9 mouse cellular contexts compared by ENCODE assay signal in genomic region chr8:91747174-91747859, GRCm38 (mm10). TPM values are rescaled to one million over a fixed set of nuclear protein-coding genes. Genes with fewer than 3 reads are reported as not detected.
DNase-seq lines count a peak whose midpoint lies in the region; ATAC-seq and TF ChIP-seq lines count a peak whose summit lies in the region.
"Had no signal": no experiment of that assay in that cellular context is flagged by ENCODE, and none has a peak within 500 bp of the region (broad histone marks: within the 10 kb centered on the region; RNA-seq: fewer than 3 reads in every experiment).

No protein-coding gene starts in this region.

- no peaks in the 10 kb centered on the region for H3K36me3 ChIP-seq in lung, embryonic 15.5 days
- no peaks in the 10 kb centered on the region for H3K36me3 ChIP-seq in embryonic facial prominence, embryonic 10.5 days (replicated peaks)
- H3K36me3 ChIP-seq in heart, embryonic 13.5 days, result no peaks in the 10 kb centered on the region
- no peaks in the 10 kb centered on the region for H3K36me3 ChIP-seq in limb, embryonic 14.5 days (ENCODE audit: control insufficient read depth, insufficient read depth, low read length)
- H3K36me3 ChIP-seq in liver, embryonic 12.5 days, result no peaks in the 10 kb centered on the region

- H3K27me3 ChIP-seq in lung, embryonic 15.5 days, result peaks cover 26% of the 10 kb centered on the region; the same call in 1 of the 2 replicates
- H3K27me3 ChIP-seq in embryonic facial prominence, embryonic 10.5 days (replicated peaks; ENCODE audit: low read depth, poor library complexity, severe bottlenecking), result peaks cover 17% of the 10 kb centered on the region; the same call in 1 of the 2 replicates
- H3K27me3 ChIP-seq in heart, embryonic 13.5 days (replicated peaks), result peaks cover 10% of the 10 kb centered on the region
- H3K27me3 ChIP-seq in limb, embryonic 14.5 days (ENCODE audit: control insufficient read depth, insufficient read depth, low read length), result 0 out of 2 replicates have a peak, but pooled peaks cover 4% of the 10 kb centered on the region
- no peaks in the 10 kb centered on the region for H3K27me3 ChIP-seq in liver, embryonic 12.5 days (replicated peaks)
- H3K27me3 ChIP-seq: Patski had no signal

- no peak for TF ChIP-seq POLR2A in limb, embryonic 14.5 days (IDR thresholded peaks at IDR 0.05; ENCODE audit: borderline replicate concordance, extremely low read depth, insufficient read depth, insufficient read length)

- H3K27ac ChIP-seq in lung, embryonic 15.5 days, result no peak overlapping the region
- peak overlapping the region; percentile 70; the same call in 1 of the 2 replicates for H3K27ac ChIP-seq in embryonic facial prominence, embryonic 10.5 days (replicated peaks)
- H3K27ac ChIP-seq in heart, embryonic 13.5 days (replicated peaks), result peak overlapping the region; percentile 38
- no peak overlapping the region for H3K27ac ChIP-seq in limb, embryonic 14.5 days (replicated peaks; ENCODE audit: low read depth, low read length)
- H3K27ac ChIP-seq in liver, embryonic 12.5 days, result no peak overlapping the region

- no peak overlapping the region for H3K9ac ChIP-seq in lung, embryonic 15.5 days
- H3K9ac ChIP-seq in heart, embryonic 13.5 days, result peak overlapping the region; percentile 50
- no peak overlapping the region for H3K9ac ChIP-seq in limb, embryonic 14.5 days (ENCODE audit: low read depth, low read length, severe bottlenecking)
- no peak overlapping the region for H3K9ac ChIP-seq in liver, embryonic 12.5 days

- no peak for DNase-seq in lung, postnatal 25 days (ENCODE audit: low spot score)
- DNase-seq in embryonic facial prominence, embryonic 10.5 days (ENCODE audit: low spot score), result peak; percentile 34
- DNase-seq in limb, embryonic 14.5 days (ENCODE audit: low spot score), result peak; percentile 47
- DNase-seq in ovary, postnatal 36 days (ENCODE audit: low spot score), result no peak

- H3K4me2 ChIP-seq in lung, embryonic 15.5 days, result peak overlapping the region; percentile 36
- H3K4me2 ChIP-seq in heart, embryonic 13.5 days, result peak overlapping the region; percentile 57
- H3K4me2 ChIP-seq in limb, embryonic 14.5 days (replicated peaks; ENCODE audit: low read depth, low read length, severe bottlenecking), result peak overlapping the region; percentile 32
- H3K4me2 ChIP-seq in liver, embryonic 12.5 days, result no peak overlapping the region

- ATAC-seq in lung, embryonic 15.5 days (ENCODE audit: borderline replicate concordance, extremely low read depth, low FRiP score, low TSS enrichment), result 0 out of 2 replicates have a peak, but pooled peaks have one; percentile 42
- ATAC-seq in heart, embryonic 13.5 days (ENCODE audit: extremely low read depth, insufficient number of reproducible peaks, low FRiP score, low TSS enrichment), result no peak
- peak; percentile 53; the same call in 1 of the 2 replicates for ATAC-seq in limb, embryonic 14.5 days (ENCODE audit: low FRiP score, low read depth)
- ATAC-seq in liver, embryonic 12.5 days, result no peak
- ATAC-seq: Patski had no signal

- 26% methylated on average over 24 of the region's 24 CpGs for WGBS in lung, embryonic 15.5 days
- WGBS in embryonic facial prominence, embryonic 10.5 days, result 65% methylated on average over 24 of the region's 24 CpGs
- WGBS in heart, embryonic 13.5 days, result 34% methylated on average over 24 of the region's 24 CpGs
- 27% methylated on average over 24 of the region's 24 CpGs for WGBS in limb, embryonic 14.5 days
- WGBS in liver, embryonic 12.5 days (ENCODE audit: insufficient replicate concordance), result 60% methylated on average over 24 of the region's 24 CpGs

- H3K4me3 ChIP-seq in lung, embryonic 15.5 days, result 0 out of 2 replicates have a peak overlapping the region, but pooled peaks have one; percentile 0
- no peak overlapping the region for H3K4me3 ChIP-seq in embryonic facial prominence, embryonic 10.5 days
- H3K4me3 ChIP-seq in heart, embryonic 13.5 days, result peak overlapping the region; percentile 22
- H3K4me3 ChIP-seq in limb, embryonic 14.5 days (replicated peaks; ENCODE audit: low read length), result no peak overlapping the region
- H3K4me3 ChIP-seq in liver, embryonic 12.5 days, result no peak overlapping the region
- H3K4me3 ChIP-seq: myocyte had no signal

- H3K4me1 ChIP-seq in lung, embryonic 15.5 days, result peaks cover 18% of the 10 kb centered on the region; the same call in 1 of the 2 replicates
- H3K4me1 ChIP-seq in embryonic facial prominence, embryonic 10.5 days, result peaks cover 40% of the 10 kb centered on the region
- H3K4me1 ChIP-seq in heart, embryonic 13.5 days, result peaks cover 43% of the 10 kb centered on the region
- peaks cover 10% of the 10 kb centered on the region; the same call in 1 of the 2 replicates for H3K4me1 ChIP-seq in limb, embryonic 14.5 days (ENCODE audit: control insufficient read depth, insufficient read depth, low read length)
- H3K4me1 ChIP-seq in liver, embryonic 12.5 days, result no peaks in the 10 kb centered on the region

- no peaks in the 10 kb centered on the region for H3K9me3 ChIP-seq in lung, embryonic 15.5 days
- H3K9me3 ChIP-seq in embryonic facial prominence, embryonic 10.5 days, result peaks cover 4% of the 10 kb centered on the region
- peaks cover 6% of the 10 kb centered on the region for H3K9me3 ChIP-seq in heart, embryonic 13.5 days
- no peaks in the 10 kb centered on the region for H3K9me3 ChIP-seq in limb, embryonic 14.5 days (ENCODE audit: control insufficient read depth, low read length)
- 0 out of 2 replicates have a peak, but pooled peaks cover 3% of the 10 kb centered on the region for H3K9me3 ChIP-seq in liver, embryonic 12.5 days (replicated peaks)

RNA-seq across cellular contexts. Expression of gene Irx3, which starts 54.5 kb away (rescaled TPM):
- 32.6 and 33.9 TPM in 2 replicates for polyA plus RNA-seq in lung, embryonic 15.5 days (2015; fragmentation: Nextera tagmentation; extraction: Ambion mirVana)
- 19.3 and 20.3 TPM in 2 replicates for polyA plus RNA-seq in embryonic facial prominence, embryonic 10.5 days (2016; fragmentation: Nextera tagmentation; extraction: Ambion mirVana)
- polyA plus RNA-seq in heart, embryonic 13.5 days (2015; fragmentation: Nextera tagmentation; extraction: Ambion mirVana), result 12.8 and 14.6 TPM in 2 replicates
- polyA plus RNA-seq in limb, embryonic 14.5 days (2012; rRNA removed), result 28.2 and 33.5 TPM in 2 replicates
- polyA plus RNA-seq in limb, embryonic 14.5 days (2014; fragmentation: Nextera tagmentation; extraction: Ambion mirVana), result 15.3 and 17.2 TPM in 2 replicates
- polyA plus RNA-seq in liver, embryonic 12.5 days (2016; fragmentation: Nextera tagmentation; extraction: Ambion mirVana), result 0.17 and 0.45 TPM in 2 replicates

Comparison
In these comparisons a context has a peak if more than half of its experiments do, and no peak if none do; other contexts are left out.
1. ATAC-seq: peak in lung, embryonic 15.5 days (single experiment) and limb, embryonic 14.5 days (single experiment); none in heart, embryonic 13.5 days (single experiment) and liver, embryonic 12.5 days (single experiment).
2. H3K27ac ChIP-seq: peak in embryonic facial prominence, embryonic 10.5 days (single experiment) and heart, embryonic 13.5 days (single experiment); none in lung, embryonic 15.5 days (single experiment), limb, embryonic 14.5 days (single experiment) and liver, embryonic 12.5 days (single experiment).
3. H3K4me3 ChIP-seq: peak in lung, embryonic 15.5 days (single experiment) and heart, embryonic 13.5 days (single experiment); none in embryonic facial prominence, embryonic 10.5 days (single experiment), limb, embryonic 14.5 days (single experiment) and liver, embryonic 12.5 days (single experiment).
4. DNase-seq: peak in embryonic facial prominence, embryonic 10.5 days (single experiment) and limb, embryonic 14.5 days (single experiment); none in lung, postnatal 25 days (single experiment) and ovary, postnatal 36 days (single experiment).